Mouse (Mus musculus) right cerebral cortex, postnatal 10 days (tissue): ENCODE results near the gene Hivep3.

Experiments used
- DNase-seq, 2 experiments: peaks; one replicate each; pipeline ENCODE4 v3.0.0; 2021; ENCODE audit warnings: low spot score in 2 of 2

Hivep3 gene

DNA sequence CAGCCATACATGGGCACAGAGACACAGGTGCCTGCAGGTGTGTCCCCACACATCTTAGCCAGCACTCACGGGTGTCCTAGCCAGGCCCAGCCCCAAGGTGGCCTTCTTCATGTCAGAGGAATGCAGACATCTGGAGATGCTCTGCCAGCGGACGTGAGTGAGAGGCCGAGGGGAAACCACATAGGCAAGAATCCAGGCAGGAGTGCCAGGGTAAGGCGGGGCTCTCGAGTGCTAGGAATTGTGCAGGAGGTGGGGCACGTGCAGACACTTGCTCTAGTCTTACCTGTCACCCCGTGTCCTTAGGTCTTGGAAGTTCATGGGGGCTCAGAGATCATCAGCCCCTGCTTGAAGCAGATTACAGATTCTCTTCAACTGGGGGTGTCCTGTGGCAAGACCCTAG, 412.3 kb downstream of the Hivep3 start:
- no peak for DNase-seq

DNA sequence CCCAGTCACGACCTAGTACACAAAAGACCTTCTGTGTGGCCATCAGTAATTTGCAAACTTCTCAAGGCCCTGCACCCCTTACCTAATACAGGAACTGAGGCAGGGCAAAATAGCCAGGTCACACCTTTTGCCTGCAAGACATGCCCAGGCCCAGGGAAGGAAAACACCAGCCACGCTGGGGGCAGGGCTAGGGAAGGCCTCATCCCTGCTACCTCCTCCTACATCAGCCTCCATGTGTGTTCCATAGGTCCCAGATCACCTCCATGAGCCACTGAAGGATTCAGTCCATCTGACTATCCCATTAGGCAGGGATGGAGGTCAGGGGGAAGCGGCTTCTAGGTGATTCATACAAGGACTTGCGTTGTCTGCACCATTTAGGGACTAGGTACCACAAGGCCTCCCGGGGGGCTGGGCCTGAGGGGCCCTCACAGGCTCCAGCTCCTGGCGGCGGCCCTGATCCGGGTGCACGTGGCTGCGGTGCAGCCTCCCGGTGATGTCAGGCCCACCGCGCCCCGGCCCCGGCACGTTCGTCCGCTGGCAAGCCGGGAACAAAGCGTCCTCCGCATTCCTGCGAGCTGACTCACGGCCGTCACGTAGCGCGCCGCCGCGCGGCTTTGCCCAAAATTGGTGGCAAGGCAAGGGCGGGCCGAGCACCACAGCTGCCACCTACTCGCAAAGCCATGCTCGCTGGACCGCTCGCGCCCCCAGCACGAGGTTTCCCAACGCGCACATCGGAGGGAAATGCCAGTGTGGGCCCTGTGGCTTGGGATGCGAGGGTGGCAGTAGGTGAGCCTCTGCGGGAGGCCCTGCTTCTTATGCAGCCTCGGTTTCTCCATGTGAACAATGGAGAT, 414.9 kb downstream of the Hivep3 start:
- peak; percentile 74 to 76 for DNase-seq

DNA sequence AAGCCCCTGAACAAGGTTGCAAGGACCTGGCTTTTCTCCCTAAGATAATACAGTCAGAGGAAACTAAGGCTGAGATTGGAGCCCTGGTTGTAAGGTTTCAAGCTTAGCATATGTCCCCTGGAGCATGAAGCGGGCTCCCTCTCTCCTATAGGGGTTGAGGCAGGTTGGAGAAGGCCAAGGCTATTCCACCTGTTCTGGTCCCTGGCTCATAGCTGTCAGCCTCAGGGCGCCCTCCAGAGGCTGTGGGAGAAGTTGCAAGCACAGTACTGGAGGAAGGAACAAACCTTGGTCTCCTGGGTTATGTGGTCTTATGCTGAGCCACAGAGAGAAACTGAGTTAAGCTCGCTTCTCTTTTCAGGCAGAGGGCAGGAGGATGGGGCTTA, 415.5 kb downstream of the Hivep3 start:
- no peak for DNase-seq

DNA sequence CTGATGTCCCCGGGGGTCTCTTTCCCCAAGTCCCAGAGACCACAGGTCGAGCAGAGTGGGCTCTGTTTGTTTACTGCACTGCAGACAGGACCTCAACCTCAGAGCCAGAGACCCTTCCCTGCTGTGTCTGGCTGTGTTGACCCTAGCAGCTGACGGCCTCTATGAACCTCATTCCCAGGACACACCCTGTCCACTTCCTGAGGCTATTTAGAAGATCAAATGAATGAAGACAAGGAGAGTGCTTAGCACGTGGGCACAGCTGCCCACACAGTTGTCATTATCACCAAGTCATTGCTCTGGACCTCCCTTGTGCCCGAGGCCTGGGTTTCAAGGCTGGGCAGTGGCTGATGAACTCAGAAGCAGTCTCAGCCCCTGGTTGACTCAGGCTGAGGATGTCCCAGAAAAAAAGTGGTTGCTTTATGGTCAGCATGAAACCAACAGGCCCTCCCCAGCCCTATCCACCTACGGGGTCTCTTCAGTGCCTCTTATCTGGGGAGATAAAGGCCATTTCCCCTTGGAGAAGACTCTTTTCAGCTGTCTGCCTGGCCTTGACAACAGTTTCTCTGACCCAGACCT, 416.8 kb downstream of the Hivep3 start:
- no peak for DNase-seq

DNA sequence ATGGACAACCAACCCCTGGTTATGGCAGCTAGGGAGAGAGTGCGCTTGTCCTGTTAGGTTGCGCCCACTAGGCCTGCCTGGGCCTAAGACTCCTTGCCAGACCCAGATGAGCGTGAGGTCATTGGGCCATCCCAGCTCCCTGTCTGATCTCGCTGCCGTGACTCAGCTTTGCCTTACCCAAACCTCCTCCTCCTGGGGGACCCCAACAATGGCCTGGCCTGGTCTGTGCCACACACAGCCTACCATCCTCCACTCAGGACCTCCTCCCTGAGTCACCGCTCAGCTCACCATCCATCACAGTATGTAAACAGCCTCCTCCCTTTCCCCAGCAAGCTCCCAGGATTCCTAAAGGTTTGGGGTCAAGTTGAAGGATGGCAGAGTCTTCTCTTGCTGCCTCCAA, 418.3 kb downstream of the Hivep3 start:
- no peak for DNase-seq

DNA sequence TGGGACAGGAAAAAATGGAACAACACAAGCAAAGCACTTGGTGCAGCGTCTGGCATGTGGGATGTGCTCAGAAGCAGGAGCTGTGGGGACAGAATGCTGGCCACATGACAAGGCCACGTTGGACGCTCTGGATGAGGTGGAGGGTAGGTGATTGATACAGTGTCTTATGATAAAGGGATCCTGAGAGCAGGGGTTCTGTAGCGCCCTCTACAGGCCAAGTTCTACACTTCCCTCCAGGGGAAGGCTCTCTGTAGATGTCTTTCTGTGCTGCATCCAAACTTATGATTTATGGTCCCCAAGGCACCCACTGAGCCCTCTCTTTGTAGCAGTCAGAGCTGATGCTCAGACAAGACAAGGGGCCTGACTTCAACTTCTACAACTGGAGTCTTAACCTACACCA, 419.1 kb downstream of the Hivep3 start:
- DNase-seq = no peak

DNA sequence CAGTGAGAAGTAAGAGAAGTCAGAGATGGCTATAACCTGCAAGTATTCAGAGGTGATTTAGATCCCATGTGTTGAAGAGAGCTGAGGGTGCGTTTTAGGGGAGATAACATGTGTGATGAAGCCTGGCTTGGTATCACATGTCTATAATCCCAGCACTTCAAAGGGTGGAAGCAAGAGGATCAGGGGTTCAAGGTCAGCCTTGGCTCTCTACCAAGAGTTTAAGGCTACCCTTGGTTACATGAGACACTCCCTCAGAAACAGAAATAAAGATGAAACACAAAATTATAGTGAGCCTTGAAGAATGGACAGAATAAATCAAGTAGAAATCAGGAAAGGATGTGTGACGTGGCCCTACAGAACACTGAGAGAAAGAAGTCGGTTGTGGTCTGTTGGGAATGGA, 420.2 kb downstream of the Hivep3 start:
- DNase-seq = no peak

DNA sequence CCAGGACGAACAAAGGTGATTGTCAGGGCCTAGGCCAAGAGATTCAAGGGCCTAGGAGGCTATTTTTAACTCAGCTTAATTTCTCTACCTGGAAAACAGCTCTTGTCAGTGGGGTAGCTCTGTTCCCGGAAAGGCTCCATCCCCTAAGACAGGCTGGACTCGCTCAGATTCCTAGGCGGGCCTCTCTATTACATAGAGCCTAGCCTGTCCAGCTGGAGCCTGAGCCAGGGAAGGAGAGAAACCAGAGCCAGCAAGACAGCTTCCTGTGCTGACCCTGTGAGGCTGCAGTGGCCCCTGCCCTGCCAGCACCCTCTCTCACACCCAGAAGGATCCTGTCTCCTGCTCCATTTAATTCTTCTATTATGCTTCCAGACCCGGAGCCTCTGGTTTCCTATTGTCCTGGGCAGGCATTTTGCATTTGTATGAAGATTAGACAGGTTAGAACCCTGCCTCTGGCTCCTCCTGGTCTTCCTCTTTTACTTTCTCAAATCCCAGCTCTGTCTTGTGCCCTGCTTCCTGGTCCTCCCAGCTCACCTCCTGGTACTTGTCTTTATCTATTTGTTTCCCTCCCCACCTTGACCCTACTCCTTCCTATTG, 425.2 kb downstream of the Hivep3 start:
- DNase-seq = no peak

DNA sequence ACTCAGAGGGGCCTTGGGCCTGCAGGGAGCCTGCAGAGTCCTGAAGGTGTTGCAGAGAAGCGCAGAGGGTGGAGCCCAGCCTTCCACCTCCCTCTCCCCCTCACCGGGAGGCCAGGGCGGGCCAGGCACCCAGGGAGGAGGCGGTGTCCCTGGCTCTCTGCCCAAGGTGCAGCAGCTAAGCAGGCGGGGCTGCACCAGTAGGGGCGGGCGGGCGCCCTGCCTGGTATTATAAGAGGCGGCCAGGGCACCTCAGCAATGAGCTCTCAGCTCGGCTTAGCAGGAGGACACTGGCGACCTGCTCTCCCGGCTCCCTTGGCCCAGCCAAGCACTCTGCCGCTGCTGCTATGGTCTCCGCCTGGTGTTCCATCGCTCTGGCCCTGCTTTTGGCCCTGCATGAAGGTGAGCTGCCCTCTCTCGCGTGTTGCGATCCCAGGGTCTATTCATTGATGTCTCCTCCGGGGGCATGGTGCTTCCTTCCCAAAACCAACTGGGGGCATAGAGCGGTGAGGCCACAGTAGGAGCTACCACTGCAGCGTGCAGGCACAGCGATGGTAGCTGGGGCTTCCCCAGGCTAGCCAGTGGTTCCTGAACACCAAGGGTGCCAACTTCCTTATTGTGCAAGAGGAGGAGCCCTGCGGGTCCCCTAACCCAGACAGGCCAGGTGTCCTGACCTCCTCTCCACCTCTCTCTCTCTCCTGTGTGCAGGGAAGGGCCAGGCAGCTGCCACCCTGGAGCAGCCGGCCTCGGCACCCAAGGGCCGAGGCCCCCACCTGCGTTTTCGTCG, 427.8 kb downstream of the Hivep3 start, which contains the start of gene Edn2:
Gene Edn2, plus strand, starts transcription at position 41 of the 784 bp plus-strand sequence.
- no peak for DNase-seq

DNA sequence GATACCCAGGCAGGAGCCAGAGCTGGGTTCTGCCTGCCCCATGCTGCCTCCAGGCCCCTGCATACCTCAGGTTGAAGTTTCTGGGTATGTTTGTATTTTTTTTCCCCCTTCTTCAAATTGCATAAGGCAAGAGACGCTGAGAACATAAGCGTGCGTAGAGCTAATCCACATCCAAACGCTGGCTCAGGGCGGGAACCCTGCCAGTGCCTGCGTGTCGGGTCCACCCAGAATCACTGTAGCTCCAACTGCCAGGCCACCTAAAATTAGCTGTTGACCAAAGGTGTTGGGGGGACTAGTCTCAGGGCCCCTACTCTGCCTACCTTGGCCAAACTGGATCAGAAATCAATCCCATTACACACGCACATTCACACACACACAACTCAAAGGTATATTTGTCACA, 429.0 kb downstream of the Hivep3 start:
- no peak for DNase-seq

DNA sequence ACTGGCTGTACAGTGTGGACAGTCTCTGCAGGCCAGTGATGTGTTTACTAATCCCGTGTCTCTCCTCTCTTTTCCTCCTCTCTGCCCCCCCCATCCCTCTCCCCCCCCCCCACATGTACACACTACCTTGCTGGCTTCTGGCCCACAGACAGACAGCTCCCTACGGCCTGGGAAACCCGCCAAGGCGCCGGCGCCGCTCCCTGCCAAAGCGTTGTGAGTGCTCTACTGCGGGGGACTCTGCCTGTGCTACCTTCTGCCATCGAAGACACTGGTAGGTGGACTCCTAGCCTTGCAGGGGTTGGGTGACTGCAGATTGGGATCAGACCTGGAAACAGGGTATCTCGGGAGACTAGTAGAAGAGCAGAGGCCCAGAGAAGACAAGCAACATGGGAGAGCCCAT, 429.7 kb downstream of the Hivep3 start:
- peak; percentile 66 to 71 for DNase-seq

DNA sequence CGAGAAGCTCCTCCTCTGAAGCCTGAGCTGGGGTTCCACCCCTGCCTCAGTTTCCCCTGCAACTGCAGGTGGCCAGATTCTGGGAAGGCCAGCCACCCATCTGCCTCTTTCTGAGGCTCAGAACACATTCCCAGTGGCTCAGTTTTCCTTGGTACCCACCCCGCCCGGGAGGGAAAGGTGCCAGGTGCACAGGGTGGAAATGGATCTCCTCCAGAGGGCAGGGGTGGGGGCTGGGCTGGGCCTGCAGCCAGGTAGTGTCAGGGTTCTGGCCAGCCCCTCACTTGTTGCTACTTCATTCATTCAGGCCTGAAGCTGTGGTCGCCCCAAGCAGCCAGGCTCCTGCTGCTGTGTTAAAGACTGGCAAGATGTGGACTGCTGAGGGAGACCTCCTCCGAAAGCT, 430.7 kb downstream of the Hivep3 start:
- DNase-seq = no peak

DNA sequence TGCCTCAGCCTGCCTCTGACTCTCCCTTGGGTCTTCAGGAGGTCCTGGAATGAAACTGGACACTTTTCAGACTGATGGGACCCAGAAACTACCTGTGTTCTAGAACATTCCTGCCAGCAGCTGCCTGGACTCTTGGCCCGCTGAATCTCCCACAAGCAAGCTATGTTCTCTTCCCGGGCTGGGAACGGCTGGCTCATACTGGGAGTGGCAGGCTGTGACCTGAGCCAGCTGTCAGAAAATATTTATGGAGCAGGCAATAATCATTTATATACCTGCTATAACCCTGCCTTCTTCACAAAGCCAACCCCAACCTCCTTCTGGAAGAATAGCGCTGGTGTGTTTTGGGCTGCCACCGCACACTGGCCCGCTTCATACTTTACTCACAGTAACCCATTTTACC, 434.2 kb downstream of the Hivep3 start:
- no peak for DNase-seq

DNA sequence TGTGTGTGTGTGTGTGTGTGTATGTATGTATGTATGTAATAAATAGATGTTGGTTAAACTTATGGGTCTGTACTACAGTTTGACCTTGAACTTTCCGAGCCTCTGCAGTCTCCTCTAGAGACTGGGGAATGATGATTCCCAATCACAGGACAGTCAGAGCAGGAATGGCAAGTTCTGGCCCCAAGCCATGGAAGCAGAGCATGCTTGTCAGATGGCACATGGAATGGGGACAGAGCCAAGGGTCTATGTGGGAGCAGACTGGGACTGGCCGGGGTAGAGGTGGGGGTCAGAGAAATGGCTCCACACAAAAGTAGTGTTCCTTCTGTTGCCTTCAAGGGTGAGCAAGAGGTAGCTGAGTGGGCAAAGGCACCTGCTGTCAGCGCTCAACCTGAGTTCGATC, 434.8 kb downstream of the Hivep3 start:
- DNase-seq = no peak

DNA sequence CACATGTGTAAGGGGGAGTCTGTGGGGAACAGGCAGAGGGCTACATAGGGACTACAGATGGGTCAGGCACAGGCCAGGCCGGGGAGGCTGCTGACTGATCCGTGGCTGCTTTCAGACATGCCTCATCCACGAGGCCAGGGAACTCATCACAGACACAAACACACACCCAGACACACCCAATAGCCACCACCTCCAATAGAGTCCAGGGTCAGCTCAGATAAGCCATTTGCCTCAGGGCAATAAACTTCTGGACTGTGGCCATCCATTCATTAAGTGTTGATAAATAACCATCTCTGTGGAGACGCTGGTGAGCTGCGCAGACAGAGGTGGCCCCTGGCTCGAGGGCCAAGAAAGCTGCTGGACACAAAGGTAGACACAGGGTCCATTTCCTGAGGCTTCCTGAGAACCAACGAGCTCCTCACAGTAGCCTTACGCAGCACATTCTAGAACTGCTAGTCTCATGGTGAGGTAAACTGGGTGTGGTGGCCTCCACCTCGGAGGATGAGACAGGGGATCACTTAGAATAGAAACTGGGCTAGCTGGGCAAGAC, 436.9 kb downstream of the Hivep3 start:
- no peak for DNase-seq

DNA sequence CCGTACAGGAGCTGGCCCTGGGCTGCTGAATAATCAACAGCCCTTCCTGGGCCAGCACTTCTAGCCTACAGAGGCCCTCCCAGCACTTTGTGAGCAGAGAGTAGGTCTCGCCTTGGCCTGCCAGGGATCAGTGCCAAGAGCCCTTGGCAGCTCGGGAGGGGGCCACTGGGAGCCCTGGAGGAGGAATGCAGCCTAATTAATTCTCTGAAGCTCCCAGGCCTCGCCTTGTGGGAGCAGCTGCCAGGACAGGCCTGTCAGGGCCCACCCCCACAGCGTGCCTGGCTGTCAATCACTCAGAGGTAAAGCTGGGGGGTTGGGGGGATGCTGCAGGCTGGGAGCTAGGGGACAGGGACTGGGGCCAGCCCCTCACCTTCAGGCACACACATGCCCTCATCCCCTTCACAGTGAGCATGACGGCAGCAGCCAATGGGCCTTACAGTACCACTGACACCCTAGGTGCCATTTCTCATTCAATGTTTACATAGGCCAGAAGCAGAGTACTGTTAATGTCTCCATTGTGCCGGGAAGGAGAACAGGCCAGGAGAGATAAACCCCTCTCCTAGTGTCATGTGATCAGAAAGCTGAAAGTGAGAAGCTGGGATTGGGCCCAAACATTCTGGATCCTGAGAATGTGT, 438.6 kb downstream of the Hivep3 start:
- DNase-seq = peak; percentile 80 to 83

DNA sequence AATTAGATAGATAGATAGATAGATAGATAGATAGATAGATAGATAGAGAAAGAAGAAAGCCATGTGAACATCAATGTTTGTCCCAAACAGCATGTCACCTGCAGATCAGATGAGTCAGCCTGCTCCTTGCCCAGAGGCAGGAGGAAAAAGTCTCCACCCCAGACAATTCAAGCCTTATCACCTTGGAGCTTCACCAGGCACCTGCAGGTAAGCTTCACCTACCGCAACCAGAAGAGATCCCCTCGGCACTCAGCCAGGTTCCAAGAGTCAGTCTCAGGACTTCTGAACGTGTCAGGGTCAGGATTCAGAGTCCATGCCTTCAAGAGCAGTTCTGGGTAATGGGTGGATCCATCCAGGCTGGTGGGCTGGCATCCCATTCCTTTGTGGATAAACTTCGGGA, 445.5 kb downstream of the Hivep3 start:
- DNase-seq = no peak

DNA sequence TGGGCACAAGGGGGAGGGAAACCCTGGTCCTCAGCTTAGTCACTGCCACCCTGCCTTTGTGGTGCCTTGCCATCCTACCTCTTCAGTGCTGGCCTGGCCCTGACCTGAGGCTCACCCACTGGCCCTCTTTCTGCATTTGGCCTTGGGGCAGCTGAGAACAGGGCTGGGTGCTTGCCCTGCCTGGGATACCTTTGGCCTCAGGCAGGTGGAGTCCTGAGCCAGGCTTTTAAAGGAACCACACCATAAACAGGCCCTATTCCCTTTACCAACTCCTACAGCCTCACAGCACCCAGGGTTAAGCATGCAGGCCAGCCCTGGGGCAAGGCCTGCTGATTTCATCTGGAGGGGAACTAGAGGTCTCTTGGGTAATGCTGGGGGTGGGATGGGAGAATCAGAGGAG, 447.0 kb downstream of the Hivep3 start:
- DNase-seq = no peak

DNA sequence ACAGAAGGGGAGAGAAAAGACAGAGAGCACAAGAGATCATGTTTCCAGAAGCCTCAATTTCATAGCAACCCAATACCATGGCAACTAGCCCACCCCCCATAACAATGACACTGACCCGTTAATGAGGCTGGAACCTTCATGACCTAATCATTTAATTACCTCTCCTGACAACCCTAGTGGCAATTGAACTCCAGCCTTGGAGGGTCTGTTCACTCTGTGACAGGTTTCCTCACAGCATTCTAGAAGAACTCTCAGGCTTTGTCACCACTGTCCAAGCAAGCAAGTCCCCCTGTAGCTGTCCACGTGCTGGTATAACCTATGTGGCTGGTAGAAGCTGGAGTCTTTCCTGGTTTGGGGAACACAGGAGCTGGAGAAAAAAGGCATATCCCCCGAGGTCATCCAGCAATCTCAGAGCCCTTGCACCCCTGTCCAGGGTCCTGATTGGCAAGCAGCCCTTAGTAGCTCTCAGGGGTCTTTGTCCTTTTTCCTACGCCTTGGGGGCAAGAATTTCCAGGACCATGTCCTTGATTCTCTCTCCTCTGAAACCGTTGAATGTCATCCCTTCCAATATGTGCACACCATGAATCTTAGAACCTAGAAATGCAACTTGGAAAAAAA, 450.9 kb downstream of the Hivep3 start:
- no peak for DNase-seq

DNA sequence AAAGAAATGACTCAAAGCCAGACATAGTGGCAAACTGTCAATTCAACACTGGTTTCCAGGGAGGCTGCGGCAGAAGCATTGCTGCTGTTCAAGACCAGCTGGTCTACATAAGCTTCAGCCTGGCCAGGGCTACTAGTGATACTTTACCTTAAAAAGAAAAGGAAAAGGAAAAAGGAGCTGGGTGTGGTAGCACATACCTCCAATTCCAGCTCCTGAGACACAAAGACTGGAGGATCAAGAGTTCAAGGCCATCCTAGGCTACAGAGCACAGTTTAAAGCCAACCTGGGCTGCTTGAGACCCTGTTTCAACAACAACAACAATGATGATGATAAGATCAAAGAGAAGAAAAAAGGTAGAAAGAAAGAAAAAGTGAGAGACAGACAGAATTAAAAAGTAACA, 452.9 kb downstream of the Hivep3 start:
- no peak for DNase-seq

DNA sequence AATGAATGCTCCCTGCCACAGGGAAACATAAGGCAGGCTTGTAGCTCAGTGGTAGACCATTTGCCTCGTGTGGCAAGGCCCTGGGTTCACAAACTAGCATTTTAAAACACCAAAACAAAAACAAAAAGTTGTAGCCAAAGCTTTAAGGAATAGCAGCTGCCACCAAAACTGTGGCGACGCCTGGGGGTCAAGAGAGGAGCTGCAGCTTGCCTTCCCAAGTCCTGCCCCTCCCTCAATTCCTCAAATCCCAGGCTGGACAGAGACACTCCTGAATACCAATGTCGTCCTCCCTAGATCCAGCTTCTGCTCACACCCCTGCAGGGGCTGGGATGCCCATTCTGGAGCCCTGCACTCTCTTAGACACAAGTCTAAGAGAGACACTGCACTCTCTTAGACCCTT, 453.4 kb downstream of the Hivep3 start:
- no peak for DNase-seq
